Mouse (Mus musculus) urinary bladder, postnatal 36 days (tissue): ENCODE data around the gene Gmppb.
"Not testable (repeated sequence)": the region's sequence is repeated elsewhere in the genome, so short reads cannot be mapped to it uniquely, and the experiment has no call there.

Experiments
- DNase-seq, 2 experiments: peaks; one replicate each; pipeline ENCODE4 v3.0.0; 2022; ENCODE audit warnings: low spot score in 2 of 2, mixed read lengths in 1 of 2

The Gmppb gene

DNA sequence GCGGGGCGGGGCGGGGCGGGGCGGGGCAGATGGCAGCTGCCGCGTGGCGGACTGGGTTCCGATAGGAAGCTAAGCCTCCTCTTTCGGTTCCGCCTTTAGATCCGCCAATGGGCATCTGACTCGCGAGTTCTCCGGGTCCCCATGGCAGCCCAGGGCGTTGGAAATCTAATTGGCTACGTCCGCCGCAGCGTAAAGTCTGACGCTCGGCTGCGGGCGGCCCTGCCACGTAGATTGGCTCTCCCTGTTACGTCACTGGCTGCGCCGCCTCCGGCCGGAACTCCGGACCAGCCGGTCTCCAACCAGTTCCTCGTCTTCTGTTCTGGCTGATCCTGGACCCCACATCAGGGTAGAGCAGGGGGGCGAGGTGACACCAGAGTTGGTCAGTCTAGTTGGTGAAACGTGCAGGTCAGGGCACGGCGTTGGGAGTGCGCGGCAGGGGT, at the start of gene Gmppb:
TSS of gene Gmppb (plus strand) at position 227 of the 440 bp plus-strand sequence.
- DNase-seq, result peak; percentile 93 to 98

DNA sequence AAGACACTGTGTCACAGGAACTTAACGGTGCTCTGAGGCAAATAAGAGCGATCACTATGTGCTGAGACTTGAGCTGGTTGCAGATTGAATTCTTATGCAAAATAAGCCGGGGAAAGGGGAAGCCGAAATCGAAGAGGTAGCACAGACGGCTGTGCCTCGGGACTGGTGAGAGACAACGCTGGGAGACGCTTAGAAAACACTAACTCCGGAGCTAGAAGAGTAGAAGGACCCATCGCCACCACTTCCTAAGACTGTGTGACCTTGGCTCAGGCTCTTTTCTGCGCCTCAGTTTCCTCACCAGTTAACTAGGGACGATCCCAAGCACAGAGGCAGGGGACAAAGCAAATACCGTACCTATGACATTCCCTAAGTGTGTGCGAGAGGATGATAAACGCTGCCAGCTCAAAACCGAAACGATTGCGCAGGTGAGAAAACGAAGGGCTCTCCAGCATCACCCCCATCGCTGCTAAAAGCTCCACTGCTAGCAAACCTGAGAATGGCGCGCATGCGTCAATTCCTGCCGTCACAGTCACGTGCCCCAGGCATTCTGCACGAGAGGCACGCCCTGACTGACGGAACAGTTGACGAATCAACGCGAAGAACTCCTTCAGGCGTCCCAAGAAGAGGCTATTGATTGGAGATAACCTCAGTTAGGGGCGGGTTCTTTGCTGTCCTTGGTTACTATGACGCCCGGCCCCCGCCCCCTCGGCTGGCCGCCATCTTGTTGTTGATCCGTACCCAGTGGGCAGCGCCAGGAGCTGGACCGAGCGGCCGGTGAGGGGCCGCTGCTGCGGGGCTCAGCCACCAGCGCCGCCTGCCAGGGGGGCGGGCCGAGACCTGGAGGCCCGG, 46.9 kb upstream of the Gmppb start, which contains the start of gene Ip6k1:
TSS of gene Ip6k1 (plus strand) at position 580 of the 849 bp plus-strand sequence.
- peak; percentile 100 for DNase-seq

DNA sequence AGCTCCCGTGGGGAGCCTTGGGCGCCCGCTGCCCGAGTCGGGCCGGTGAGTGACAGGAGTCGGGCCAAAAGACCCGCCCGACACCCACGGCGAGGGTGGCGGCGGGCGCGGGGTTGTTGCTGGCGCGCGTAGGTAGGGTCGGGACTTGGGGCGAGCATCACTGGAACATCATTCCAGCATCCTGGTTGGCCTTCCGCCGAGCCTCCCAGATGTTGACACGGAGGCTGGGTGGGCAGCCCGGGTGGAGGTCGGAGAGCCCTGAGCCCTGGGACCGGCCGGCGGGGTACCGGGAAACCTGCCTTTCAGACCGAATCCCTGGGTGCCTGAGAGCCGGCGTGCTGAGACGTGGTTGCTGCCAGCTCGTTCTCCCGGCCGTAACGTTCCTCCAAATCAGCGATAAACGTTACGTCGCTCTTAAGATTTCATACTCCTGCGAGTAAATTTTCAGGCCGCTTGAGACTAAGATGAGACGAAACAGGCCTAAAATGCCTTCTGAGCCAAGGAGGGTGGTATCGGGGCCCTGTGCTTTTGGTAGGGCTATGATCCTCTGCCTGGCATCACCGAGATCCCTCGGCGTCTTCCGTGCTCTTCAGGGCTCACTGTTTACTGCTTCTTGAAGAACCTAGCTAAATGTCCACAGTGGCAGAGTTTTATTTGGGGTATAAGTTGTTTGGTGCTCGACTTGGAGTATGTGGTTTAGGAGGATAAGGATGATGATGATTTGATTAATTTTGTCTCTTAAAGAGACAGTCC, 46.1 kb upstream of the Gmppb start:
- no peak for DNase-seq

DNA sequence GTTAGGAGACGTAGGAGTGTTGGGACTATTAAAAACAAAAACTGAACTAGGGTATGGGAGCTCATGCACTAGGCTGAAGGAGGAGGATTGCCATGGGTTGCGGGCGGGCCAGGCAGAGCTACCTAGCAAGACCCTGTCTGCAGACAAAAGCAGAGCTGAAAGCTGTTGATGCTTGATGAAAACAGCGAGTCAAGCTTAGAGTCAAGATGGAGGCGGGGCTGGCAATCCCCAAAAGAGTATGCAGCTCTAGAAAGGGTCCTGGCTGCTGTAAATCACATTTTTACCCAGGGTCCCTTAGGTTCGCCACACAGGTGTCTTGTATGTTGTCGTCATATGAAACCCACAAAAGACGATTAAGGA, 45.5 kb upstream of the Gmppb start:
- DNase-seq, result no peak

DNA sequence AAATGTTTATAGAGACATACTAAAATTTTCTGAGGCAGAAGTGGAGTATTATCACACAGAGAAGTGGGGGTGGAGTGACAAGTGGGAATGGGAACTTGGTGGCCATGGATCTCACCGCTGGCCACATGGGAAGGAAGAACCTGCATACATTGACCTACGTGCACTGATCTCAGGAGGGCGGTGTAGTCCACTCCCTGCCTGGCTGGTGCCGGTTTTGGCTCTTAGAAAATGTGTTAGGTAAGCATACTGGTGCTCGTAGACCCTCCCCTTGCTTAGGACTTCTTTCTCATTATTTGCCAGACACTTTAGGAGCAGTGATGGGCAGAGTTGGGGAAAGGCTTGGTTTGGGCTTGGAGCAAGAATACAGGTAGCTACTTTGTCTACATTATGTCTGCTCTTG, 41.0 kb upstream of the Gmppb start:
- DNase-seq, result no peak

DNA sequence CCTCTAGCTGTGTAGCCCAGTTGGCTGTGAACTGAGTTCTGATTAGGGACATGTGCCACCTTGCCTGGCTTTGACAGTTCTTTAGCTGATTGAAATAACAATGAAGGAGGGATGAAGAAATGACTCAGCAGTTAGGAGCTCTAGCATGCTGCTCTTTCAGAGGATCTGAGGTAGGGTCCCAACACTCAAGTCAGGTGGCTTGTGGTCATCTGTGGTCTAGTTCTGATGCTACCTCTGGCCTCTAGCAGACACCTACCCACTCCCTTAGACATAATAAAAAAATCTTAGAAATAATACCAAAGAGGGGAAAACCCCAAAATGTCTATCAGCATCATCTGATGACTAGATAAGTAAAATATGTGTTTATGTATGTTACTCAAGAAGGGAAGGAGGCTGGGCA, 38.7 kb upstream of the Gmppb start:
- no peak for DNase-seq

DNA sequence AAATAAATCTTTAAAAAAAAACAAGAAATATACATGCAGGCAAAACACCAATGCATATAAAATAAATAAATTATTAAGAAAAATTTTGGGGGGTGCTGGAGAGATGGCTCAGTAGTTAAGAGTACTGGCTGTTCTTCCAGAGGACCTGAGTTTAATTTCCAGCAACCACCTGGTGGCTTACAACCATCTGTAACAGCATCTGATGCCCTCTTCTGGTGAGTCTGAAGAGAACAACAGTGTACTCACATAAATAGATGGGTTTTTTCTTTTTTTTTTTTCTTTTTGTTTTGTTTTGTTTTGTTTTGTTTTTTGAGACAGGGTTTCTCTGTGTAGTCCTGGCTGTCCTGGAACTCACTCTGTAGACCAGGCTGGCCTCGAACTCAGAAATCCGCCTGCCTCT, 35.5 kb upstream of the Gmppb start:
- not testable (repeated sequence) for DNase-seq

DNA sequence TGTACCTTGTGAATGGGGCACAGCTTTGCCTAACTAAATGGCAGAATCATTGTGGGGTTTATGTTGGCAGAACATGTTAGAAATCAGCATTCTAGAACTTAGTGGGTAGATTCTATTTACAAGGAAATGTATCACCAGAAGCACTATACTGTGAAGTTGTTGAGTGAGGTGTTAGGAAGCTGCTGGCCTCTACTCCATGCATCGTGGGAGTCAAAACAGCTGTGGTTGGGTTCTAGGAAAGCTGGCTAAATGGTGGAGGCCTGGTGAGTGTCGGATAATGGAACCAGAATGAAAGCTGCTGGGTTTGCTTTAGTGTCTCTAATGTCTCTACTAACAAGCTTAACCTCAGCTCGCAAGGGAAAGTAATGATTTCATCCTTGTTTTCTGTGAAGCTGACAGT, 31.9 kb upstream of the Gmppb start:
- DNase-seq, result no peak

DNA sequence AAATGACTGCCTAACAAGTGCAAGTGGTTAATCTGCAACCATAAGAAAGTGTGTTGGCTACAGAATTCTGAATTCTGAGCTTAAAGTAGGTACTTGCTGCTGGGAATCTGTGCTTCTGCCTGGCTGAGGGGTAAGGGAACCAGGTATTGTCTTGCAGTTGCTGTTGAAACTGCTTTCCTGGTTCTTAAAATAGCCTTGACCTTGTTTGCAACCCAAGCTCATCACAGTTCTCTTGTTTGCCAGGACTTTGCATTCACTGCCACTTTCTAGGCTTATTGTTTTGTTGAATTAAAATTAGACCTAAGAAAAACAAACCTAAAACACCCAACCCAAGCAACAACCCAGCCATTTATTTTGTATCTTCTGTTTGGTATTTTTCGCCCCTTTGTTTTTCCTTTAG, 28.3 kb upstream of the Gmppb start:
- DNase-seq, result no peak

DNA sequence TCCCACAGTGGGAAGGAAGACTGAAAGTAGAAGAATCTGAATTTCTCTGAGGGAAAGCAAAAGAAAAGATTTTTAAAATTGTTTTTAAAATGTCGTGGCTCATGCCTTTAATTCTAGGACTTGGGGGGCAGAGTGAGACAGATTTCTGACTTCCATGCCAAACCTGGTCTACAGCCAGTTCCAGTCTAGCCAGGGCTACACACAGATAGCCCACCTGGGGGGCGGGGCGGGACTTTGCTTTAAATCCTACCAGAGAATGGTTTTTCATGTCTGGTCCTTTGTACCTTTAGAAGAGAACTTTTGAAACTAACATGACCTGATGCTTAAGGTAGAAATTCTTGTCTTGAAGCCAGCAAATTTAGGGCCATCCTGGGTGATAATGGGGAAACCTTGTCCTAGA, 25.8 kb upstream of the Gmppb start:
- no peak for DNase-seq

DNA sequence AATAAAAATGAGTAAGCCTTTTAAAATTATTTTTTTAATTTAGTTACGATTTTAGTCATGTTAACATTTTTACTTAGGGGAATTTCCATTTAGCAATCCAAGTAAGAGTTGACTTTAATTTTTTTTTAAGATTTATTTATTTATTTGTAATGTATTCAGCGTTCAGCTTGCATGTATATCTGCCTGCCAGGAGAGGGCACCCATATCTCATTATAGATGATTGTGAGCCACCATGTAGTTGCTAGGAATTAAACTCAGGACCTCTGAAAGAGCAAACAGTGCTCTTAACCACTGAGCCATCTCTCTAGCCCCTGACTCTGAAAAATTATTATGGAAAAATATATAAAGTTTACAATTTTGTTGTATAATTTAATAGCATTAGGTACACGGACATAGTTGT, 22.5 kb upstream of the Gmppb start:
- DNase-seq, result no peak

DNA sequence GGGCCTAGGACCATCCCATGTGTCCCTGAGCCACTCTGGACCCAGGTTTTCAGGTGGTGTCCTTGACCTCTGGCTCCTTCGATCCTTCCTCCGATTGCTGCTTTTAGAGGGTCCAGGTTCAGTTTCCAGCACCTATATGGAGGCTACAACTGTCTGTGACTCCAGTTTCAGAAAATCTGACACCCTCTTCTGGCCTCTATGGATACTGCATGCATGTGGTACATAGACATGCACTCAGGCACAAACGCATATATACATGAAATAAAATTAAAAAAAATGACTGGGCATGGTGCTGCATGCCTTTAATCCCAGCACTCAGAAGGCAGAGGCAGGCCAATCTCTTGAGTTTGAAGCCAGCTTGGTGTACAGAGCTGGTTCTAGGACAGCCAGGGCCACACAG, 21.2 kb upstream of the Gmppb start:
- no peak for DNase-seq

DNA sequence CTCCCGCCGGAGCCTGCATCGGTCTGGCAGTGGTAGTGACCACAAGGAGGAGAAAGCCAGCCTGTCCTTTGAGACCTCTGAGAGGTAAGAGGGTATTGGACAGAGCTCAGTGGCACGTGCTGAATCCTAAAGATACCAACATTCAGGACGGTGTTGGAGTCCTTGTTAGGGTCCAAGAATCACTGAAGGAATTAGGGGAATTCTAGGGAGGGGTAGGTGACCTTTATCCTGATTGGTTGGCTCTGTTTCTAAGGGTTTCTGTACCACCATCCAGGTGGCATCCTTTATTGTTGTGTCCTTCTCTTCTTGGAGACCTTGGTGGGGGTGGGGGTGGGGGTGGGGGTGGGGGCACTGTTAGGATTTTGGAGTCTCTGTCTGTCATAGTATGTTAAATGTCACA, 16.9 kb upstream of the Gmppb start:
- DNase-seq, result no peak

DNA sequence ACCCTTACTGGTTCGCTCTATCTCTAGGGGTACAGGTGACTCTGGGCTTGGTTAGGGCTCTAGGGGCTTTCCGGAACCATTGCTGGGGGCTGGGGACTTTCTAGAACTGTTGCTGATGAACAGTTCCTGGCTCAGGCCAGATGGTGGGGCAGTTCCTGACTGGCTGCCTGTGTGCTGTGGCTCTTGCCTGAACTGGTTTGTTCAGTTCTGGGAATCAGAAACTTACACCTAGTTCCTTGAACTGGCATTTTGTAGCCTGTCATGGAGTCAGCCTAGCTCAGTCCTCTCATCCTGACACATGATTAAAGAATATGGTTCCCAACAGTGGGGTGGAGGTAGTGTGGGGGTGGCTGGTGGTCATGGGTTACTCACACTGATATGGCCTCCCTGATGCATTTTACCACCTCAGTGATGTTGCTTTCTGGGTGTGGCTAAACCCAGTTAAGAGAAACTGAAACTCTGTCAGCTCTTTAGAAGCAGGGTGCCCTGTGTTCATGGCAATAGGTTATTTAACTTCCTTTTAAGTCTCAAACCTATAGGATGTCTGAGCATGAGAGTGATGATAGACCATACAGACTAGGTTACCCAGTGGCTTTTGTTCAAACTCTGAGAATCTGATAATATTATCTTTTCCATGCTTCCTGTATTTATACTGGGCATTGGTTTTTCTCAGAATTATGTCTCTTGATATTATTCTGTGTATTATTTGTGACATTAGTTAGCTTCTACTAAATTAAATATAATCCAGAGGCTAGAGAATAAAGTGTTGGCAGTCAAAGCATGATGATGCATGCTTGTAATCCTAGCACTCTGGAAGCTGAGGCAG, 13.5 kb upstream of the Gmppb start:
- no peak for DNase-seq

DNA sequence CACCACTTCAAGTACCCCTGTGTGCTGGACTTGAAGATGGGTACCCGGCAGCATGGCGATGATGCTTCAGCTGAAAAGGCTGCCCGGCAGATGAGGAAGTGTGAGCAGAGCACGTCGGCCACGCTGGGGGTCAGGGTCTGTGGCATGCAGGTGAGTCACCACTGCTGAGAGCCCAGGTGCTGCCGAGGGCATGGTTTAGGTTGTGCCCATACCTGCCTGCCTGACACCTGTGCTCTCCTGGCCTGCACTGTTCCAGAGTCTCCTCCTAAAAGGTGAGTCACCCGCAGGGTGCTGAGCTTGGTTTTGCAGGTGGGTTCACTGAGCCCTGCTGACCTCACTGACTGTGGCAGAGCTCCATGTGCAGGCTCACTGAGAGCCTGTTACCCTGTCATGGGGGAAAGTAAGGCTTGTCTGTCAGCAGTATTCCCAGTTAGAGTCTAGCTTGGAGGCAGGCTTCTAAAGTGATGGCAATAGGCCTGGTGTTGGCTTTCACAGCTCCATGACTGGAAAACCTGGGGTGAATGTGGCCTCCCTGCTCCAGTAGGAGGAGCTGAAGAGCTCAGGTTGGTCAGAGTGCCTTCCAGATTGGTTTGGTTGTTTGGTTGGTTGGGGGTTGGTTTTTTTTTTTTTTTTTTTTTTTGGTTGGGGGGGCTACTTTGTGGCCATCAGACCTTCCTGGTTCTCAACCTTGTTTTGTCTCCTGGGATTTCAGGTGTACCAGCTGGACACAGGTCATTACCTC, 4.1 kb upstream of the Gmppb start:
- DNase-seq, result peak in 1 of 2 experiments; percentile 42

DNA sequence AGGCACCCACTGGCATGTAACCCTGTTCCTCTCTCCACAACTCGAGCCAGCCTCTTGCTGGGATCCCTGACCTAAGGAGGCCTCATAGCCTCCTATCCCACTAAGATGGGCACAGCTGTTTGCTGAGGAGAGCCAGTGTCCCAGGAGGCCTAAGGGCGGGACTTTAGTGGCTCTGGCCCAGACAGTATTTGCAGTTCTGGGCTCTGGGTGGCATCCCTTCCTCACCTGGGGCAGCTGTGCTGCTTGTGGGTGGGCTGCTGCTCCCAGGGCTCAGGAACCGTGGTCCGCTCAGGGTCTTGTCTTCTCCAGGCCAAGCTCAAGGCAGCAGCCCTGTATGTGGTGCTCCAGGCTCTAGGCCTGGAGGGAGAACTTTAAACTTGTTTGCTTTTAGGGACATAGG, 2.5 kb upstream of the Gmppb start:
- no peak for DNase-seq

DNA sequence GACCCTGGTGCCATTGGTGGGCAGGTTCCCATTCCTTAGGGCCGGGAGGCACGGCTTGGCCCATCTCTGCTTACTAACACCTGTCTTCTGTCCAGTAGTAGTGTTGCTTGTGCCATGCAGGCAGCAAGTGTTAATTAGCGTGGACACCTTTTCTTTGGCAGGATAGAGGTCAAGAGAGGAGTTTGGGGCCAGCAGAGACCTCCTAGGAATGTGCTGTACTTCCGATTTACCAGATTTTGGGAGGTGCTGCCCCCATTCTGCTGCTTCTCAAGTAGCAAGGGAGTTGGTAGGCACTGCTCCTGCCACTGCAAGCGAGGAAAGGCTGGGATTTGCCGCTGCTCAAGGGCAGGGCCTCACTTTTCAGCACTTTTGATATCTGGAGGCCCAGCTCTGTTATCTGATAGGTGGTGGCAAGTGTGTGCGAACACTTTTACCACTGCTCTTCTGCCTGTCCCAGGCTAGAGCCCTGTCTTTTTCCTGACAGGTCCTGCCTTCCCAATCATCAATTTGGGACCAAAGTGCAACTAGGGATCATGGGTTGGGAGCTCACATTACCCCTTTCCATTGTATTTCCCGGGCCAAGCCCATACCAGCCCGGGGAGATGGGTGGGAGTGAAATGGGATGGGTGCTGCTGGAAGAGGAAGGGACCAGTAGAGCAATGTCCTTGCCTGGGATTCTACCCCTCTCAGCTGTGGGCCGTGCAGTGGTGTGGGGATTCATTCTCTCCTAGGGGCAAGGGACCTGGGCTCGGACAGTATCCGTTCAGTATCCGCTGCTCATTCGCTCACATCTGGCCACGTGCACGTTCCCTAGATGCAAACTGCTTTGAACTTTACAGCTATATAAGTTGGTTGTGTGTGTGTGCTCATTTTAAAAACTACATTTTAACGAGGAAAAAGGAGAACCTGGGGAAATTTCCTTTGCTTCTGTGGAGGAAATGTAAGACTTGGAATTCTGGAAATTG, 1.2 kb upstream of the Gmppb start:
- no peak for DNase-seq

DNA sequence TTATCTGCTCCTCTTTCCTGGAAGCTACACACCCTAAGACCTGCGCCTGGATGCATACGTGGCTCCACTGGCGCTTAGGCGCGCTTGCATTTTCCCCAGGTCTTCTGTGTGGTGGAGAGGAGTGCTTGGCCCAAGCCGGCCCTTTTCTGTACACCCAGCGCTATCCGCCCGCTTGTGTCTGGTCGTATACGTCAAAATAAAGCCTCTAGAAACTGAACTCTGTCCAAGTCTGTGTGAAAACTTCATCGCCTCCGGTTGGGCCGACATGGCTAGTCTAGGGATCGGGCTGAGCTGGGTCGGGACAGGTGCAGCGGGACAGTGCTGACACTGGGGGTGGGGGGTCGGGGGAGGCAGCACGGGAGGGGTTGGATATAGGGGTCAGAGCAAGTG, 481 bp upstream of the Gmppb start:
- no peak for DNase-seq

DNA sequence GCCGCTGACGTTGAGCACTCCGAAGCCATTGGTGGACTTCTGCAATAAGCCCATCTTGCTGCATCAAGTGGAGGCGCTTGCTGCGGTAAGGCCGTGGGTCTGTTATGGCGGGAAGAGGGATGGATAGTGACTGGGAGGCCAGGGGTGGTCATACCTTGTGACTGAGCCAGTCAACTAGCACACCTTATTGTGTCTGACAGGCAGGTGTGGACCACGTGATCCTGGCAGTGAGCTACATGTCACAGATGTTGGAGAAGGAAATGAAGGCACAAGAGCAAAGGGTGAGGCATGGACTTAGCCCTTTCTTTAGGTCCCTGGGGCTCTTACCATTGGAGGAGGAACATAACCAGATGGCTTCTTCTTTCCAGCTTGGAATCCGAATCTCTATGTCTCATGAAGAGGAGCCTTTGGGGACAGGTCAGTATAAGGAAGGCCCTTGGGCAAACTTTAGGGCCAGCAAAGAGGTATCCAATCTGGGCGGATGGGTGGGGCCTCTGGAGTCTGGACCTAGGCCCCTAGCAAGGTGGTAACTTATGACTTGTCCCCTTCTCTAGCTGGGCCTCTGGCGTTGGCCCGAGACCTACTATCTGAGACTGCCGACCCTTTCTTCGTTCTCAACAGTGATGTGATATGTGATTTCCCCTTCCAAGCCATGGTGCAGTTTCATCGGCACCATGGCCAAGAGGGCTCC, 664 bp downstream of the Gmppb start:
- DNase-seq, result no peak
